Mouse (Mus musculus) heart, postnatal 10 days (tissue): ENCODE measurements at regions not wholly inside any gene's neighbourhood (a gene's known extent, or its start where the extent isn't known, plus 50 kb on each side); places are given as distances from the start of the nearest gene placed in this dataset.
A peak's percentile ranks its signal among the peaks of the same experiment; 100 is the strongest.

ENCODE experiments used
- DNase-seq, 2 experiments: peaks; one replicate each; pipeline ENCODE4 v3.0.0; 2021
- intact Hi-C: fragments of 180-260 bp; cut with DNase I; formaldehyde crosslinking; loops from one replicate; pipeline ENCODE4 v1.15.1; 2025

DNA sequence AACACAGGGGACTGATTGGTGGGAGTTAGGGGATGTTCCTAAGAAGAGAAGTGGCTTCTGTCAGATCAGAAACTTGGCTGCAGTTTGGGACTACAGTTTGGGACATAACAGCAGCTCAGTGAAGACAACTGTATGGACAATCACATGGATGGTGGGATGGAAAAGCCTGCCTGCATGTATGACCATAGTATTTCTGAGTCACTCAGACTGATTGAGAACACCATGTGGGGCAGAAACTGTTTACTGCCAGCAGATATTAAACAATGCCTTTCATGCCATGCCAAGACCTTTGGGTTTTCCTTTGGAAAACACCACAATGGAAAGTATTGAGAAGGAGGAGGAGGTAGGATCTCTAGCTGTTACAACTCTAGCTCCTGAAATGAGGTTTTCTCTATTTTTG, 635.0 kb downstream of the Inhba start:
- DNase-seq: no peak
- intact Hi-C loops: no loop called here

DNA sequence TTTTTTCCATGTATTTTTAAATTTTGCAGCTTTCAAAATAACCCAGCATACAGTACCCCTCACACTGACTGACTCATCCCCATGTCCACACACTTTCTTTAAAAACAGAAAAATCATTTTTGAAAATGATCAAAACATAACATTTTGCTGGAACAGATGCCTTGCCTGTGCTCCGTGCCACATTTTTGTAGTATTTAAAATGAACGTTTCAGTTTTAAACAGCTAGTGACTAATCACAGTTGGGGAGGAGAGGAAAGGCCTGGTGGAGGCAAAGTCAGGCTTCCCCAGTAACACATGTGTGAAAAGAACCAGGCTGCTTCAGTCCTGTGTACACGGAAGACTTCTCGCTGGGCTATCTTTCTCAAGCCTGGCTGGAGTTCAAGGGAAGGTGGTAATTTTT, 644.5 kb downstream of the Inhba start:
- no peak for DNase-seq
- intact Hi-C loops: no loop called here

DNA sequence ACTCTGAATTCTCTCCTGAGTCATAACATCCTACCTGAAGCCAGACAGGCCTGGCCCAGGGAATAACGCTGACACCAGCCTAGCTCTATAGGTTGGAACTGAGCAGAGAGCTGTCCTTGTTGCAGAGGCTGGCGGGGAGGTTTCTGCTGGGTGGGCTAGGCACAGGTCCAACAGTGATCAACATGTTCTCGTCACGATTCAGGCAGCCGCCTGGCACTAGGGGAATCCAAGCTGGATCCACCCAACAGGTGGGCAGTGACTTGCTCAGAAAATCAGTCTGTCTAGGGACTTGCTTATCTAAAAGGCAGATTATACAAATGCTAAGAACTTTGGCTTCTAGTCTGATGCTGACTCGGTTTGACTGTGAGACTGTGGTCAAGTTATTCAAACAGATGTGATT, 648.2 kb downstream of the Inhba start:
- intact Hi-C loops: no loop called here

DNA sequence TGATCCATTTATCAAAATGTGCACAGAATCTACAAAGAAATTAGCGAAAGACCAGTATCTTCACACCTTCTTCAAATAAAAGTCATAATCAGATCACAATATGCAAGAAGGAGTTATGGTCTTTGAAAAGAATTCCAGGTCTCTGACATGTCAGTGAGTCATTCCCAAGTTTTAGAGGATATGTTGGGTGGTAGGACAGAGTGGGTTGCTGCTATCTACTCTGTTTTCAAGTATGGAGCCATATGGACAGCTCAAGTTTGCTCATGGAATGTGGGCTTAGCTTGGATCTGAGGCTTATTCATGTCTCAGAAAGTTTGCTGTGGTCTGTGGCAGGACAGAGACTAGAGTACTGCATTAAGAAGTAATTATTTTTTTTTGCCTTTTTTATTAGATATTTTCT, 657.0 kb downstream of the Inhba start:
- no peak for DNase-seq
- intact Hi-C loops: no loop called here

More for the DNA sequence above, 648.2 kb downstream of the Inhba start:
- DNase-seq: peak in 1 of 2 experiments; percentile 3

DNA sequence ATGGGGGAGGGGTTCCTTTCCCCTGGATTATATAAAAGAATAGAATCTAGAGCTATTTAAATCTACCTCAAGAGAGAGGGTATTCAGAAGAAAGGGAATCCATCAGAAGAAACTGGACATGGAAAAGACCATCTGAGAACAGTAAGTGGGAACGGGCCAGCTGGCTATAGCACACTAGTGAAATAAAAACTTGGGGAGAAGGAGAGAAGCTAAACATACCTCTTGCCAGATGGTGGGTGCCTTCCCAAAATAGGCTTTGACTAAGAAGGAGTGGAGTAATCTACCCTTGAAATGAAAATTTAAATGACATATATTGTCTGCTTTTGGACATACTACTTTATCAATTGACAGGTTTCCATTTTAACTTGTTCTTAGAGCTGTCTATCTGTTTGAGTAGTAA, 657.6 kb downstream of the Inhba start:
- no peak for DNase-seq
- intact Hi-C loops: no loop called here

DNA sequence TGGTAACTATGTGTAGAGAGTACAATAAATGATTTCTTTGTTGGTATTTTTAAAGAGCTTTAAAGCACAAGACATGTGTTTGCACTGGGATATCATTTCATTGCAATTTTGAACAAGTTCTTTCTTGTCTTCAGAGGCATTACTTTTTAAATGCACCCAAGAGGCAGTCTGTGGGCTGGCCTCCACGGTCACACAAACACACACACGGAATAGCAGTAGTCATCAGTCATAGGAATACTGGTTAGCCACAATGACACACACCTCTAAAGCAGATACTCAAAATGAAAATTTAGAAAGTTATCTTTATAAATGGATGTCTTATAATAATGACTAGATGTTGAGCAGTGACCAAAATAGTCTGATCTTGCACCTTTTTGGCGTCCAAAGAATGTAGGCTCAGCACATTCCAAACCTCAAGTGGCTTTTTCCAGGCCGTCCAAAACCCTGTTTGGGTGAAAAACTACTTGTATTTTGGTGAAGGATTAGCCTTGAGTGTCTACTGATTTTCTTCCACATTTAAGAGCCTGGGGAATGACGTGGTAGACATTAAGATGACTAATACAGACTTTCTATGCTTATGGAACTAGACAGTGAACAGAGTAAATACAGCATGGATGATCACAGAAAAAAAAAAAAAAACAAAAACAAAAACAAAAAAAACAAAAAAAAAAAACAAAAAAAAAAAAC, 658.5 kb downstream of the Inhba start:
- no peak for DNase-seq
- intact Hi-C loops: no loop called here

DNA sequence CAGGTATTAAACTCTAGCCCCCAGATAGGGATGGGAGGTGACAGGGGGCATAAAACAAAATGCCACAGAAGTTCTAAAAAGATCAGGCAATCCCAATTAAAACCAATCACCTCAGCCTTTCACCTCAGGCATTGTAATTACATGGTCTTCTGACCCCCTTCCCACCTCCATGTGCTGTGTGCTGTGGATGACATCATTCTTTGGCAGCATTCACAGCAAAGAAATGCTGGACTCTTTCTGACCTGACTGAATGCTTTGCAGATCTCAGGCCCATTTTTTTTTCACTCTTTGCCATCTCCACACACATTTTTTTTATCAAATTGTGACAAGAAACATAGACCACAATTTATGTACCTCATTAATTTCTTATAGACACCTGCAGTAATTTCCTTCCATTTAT, 659.1 kb downstream of the Inhba start:
- DNase-seq: no peak
- intact Hi-C loops: no loop called here

DNA sequence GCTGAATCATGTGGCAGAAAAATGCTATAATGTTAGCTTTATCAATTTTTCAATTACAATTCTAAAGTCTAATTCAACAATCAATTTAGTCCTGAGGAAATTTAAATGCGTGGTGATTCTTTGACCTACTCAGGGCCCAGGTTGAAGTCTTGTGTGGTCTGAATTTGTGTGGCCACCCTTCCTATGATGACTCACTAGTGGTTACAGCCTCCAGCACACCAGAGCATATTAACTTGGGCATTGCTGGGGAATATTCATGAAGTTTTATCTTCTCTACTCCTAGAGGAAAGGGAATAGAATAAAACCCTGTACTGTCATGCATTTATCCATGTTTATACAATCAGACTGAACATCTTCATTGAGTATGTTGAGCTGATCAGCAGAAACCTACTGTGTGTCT, 665.2 kb downstream of the Inhba start:
- no peak for DNase-seq
- intact Hi-C loops: no loop called here

DNA sequence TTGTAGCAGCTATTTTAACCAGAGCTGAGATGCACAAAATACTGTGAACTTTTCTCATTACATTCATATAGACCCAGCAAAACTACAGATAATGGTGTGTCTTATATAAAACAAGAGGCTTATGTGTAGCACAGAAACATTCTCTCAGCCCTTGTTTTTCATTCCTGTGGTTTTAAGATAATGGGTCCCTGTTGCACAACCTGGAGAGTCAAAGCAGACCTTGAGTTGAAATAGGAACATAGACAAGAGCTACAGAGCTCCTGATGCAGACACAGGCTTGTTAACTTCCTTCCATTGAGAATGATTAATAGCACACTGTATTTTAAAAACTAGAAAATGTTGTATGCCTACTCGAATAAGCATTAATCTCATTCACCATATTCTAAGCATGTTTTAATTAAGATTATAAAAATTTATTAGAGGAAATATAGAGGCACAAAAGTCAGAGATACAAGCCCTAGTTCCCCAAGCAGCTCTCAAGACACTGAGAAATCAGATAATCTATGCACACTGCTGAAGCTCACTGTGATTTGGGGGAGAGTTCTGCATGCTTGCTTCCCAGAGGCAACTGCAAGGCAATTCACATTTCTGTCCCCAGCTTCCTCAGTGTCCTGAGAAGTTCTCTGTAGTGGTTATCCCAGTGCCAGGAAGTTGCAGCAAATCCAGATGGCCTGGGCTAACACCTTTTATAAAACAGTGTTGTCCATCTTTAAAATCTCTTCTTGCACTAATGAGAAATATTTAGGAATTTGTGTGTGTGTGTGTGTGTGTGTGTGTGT, 666.8 kb downstream of the Inhba start:
- DNase-seq: no peak
- intact Hi-C loops: no loop called here

DNA sequence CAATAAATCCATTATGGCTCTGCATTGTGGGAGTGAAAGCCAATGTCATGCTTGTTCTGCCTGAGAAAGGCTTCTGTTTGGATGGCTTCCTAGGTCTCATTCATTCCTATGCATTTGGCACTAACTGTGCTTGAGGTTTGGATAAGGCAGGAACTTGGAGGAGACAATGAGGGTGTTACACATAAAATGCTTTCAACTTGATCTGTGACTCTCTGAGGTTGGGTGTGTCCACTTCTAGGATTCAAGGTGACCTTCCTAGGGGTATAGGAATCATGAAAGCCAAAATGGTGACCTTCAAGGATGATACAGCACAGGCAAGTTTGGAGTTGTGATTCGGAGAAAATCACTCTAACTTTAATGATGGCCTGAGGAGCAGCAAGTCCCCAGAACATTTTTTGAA, 682.5 kb downstream of the Inhba start:
- no peak for DNase-seq
- intact Hi-C loops: no loop called here

DNA sequence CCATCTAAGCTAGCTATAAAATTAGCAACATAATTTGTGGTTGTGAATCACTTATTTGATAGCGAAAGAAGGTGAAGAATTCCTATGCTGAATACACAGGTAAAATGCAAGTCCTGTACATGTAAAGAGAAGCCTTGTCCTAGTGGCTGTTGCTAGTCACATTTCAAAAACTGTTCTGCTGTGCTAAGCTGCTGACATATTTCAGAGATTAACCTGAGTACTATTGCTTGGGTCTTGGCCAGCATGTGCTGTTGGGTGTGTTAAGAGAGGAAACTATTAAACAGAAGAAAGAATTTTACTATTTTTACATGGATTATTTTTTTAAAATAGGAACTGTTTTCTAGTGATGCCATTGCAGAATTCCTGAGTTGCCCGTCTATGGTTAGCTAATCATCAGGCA, 689.3 kb downstream of the Inhba start:
- peak in 1 of 2 experiments; percentile 8 for DNase-seq
- intact Hi-C loops: no loop called here

DNA sequence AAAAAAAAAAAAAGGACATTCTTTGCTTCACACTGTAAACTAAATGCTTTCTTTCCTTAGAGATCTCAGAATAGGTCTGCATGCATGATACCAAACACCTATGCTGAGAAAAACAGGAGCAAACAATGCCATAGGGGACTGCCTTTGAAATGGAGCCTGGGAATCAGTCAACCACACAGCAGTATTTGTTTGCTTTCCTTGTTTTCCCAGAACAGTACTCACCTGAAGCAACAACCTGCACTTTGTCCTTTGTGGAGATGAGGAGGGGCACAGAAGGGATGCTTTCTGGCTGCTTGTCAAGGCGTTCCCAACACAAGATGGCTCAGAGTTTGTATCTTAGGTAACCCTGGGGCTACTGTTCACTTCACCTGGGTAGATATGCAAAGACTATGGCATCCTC, 690.5 kb downstream of the Inhba start:
- intact Hi-C loops: no loop called here
- DNase-seq: no peak

DNA sequence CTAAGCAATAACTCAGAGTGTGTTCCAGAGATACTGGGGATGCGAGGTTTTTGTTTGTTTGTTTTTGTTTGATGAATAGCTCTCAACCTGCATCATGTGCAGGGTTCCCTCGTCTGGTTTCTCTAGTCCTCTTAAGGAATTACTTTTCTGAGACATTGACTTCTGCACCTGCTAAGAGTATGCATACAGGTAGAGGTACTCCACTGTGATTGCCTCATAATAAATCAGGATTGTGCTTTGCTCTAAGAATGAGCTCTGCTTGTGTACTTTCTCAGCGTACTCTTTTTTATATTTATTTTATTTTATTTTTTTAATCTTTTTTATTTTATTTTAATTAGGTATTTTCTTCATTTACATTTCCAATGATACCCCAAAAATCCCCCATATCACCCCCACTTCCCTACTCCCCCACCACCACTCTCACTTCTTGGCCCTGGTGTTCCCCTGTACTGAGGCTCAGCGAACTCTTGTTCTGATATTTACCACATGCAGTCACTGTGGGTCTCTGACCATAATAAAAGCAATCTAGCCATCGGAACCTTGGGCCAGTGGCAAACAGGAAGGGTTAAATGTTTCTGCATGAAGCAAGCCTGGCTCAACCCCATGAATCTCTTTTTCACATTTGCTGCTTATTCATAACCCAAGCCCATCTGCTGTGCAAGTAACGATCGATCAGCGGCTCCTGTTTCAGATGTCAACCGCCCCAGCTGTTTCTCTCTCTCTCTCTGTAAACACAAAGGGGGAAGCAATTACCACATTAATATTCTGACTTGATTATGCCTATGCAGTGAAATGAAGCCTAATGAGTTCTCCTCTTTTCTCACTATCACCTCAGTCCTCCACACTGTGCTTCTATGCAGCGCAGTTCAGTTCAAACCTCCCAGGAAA, 693.8 kb downstream of the Inhba start:
- DNase-seq: no peak
- intact Hi-C loops: no loop called here

DNA sequence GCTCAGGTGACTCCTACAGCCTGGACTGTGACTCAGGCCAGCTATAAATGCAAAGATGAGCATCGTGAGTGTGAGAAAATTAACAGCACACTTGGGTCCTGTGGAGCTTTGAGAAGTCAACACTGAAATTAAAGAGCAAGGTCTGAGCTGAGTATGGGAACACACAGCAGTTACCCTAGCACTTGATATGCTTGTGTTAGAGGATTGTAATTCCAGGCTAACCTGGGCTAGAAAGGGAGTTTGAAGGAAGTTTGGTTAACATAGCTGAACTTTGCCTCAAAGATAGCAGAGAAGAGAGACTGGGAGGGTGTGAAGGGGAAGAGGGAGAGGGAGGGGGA, 694.4 kb downstream of the Inhba start:
- intact Hi-C loops: no loop called here
- DNase-seq: no peak

DNA sequence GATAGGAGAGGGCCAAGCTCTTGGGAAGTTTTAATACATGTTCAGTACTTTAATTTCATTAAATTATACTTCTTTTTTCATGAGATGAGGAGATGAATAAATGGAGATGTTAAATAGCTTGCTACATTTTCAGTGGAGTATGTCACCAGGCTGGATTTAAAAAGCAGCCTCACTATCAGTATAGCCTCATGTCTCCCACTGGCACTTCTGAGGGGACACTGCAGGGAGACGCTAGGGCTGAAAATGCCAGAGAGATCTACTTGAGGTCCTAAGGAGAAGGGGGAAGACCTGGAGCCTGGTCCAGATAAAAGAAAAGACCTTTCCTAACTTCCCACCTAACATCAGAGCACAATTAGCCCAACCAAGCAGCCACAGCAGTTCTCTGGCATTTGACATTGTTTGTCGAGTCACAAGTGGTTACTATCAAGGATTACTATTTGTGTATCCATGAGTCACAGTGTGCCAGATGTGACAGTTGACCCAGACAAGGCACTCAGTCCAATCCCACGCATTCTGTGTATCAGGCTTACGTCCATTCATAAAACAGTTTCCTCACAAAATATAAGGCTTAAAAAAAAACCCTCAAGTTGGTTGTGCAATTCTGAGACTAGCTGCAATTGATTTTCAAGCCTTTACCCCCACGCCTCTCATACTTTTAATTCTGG, 703.8 kb downstream of the Inhba start:
- DNase-seq: peak; percentile 69 to 74
- intact Hi-C loops: no loop called here

DNA sequence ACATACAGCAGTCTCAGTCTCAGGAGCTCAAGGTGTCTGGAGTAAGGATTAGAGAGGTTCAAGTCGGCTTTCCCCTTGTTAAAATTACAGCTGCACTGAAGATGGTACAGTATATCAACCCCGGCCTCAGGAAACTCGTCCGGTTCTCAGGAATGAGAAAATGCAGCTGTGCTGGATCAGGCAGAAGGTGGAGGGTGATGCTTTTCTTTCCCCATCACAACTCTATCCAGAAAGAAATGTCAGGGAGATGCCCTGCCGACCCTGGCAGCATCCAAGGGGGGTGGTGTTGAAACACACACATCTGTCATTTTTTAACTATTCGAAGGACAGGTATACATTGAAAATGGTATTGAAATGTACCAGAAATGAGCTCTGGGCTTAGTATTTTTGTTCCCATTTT, 704.7 kb downstream of the Inhba start:
- intact Hi-C loops: no loop called here
- DNase-seq: peak; percentile 27 to 30

DNA sequence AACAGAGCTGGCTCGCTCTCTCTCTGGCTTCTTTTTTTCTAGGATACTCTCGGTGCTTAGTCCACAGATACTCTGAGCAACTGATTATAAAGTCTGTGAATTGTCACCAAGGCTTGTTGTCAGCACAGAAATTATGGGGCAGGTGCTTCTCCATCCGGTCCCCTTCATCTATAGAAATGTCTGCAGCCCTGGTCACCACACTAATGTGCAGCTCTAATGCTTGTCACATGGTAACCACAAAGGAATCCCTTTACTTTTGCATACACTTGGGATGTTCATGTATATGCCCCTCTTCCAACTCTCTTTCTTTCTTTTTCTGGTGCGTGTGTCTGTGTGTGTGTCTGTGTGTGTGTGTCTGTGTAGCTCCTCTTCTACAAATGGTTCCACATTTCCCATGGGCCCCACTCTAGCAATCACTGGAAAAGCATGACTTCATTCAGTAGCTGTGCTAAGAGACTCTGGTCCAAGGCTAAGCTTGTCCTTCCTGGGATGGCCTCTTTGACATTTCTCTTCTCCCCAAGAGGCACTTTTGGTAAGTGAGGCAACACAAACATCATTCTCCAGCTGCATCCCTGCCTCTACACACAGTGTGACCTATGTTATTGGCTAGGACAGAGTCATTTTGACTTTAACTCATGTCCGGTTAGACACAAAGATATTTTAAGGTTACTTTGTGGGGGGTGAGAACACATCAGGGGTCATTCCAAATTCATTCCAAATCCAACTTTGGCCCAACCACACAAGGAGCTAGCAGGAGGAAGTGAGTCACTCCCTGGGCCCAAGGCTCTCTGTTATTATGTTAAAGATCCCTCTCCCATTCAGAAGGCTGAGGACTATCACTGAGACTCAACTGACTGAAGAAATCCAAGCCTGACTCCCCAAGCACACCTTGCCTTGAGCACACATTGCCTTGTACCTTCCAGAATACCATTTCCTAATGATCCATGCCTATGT, 705.4 kb downstream of the Inhba start:
- peak; percentile 24 to 36 for DNase-seq
- intact Hi-C loops: no loop called here

DNA sequence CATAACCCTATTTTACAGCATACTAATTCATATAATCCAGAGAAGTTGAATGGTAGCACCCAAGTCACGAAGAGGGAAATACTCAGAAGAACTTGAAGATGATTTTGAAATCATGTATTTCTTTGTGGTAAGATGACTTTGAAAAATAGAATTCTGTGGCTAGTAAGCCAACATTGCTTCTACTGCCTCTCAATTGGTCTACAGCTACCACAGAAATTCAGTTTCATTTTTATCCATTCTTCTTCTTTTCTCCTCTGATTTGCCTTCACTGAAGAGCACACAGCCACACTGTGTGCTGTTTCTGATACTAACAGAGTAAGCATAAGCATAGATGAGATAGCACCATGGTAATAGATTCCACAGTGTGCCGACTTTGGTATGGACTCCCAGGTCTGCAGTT, 708.4 kb downstream of the Inhba start:
- intact Hi-C loops: no loop called here
- no peak for DNase-seq

DNA sequence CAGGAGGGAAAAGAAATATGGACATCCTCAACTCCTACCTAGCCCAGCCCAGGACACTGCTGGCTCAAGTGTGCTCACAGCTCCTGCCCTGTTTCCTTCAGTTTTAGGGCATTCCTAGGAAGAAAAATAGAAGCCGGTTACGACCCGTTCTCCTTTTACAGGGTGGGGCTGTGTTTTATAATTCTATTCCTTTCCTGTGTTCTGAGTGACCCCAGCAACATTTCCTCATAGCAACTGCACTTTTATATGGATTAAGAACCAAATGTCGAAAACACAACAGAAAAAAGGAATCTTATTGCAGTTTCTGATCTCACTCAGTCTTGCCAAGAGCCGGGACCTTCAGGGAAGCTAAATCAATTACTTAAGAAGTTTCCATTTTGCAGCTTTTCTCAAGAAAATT, 713.7 kb downstream of the Inhba start:
- no peak for DNase-seq
- intact Hi-C loops: no loop called here

DNA sequence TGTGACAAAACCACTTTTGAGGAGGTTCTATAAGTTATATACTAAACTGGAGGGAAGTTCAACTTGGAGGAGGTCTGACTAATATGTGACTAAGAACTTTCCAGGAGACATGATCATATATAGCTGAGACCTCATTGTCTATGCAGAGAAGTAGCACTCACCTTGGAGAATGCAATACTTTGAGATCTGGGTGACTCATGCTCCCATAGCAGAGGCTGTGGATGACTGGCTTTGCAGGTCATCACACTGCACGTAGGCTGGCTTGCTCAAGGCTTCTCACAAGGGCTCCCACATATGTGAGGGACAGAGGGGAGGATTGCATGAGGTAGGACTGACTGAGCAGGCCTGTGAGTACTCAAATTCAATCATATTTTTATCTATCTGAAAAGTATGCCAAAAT, 726.7 kb downstream of the Inhba start:
- no peak for DNase-seq
- intact Hi-C loops: no loop called here
